Mouse (Mus musculus) limb, embryonic 11.5 days (tissue): ENCODE results near the gene Hnrnpdl. TPM values are rescaled to one million over a fixed set of nuclear protein-coding genes. Genes with fewer than 3 reads are reported as not detected.

Experiments used
- ATAC-seq: fragments of 200-750 bp; cut with Nextera tagmentation; 2 replicates; pipeline ENCODE4 v1.8.0; 2017; ENCODE audit warnings: low read depth; ENCODE audit not compliant: insufficient number of reproducible peaks, low FRiP score, low TSS enrichment
- DNase-seq: peaks from one replicate; pipeline ENCODE4 v3.0.0-alpha.2; 2015; ENCODE audit warnings: low spot score
- H3K27ac ChIP-seq: fragments of 300-500 bp; sonication (generic); replicated peaks from 2 replicates; pipeline ENCODE4 v1.5.1; 2014; ENCODE audit warnings: low read depth, mild to moderate bottlenecking, low read length
- H3K27me3 ChIP-seq: fragments of 300-500 bp; sonication (generic); 2 replicates; pipeline ENCODE4 v1.6.1; 2014; ENCODE audit warnings: mild to moderate bottlenecking, low read length, mixed read lengths; ENCODE audit not compliant: control insufficient read depth, insufficient read depth
- H3K36me3 ChIP-seq: fragments of 300-500 bp; sonication (generic); 2 replicates; pipeline ENCODE4 v1.6.1; 2014; ENCODE audit warnings: mild to moderate bottlenecking, low read length, moderate library complexity, mixed read lengths; ENCODE audit not compliant: control insufficient read depth, insufficient read depth
- H3K4me1 ChIP-seq: fragments of 300-500 bp; sonication (generic); 2 replicates; pipeline ENCODE4 v1.6.1; 2014; ENCODE audit warnings: low read length, mixed read lengths; ENCODE audit not compliant: control insufficient read depth, insufficient read depth
- H3K4me2 ChIP-seq: fragments of 300-500 bp; sonication (generic); 2 replicates; pipeline ENCODE4 v1.6.1; 2014; ENCODE audit warnings: low read depth, mild to moderate bottlenecking, moderate library complexity; ENCODE audit not compliant: severe bottlenecking
- H3K4me3 ChIP-seq: fragments of 300-500 bp; sonication (generic); 2 replicates; pipeline ENCODE4 v1.5.1; 2014; ENCODE audit warnings: low read depth, low read length
- H3K9ac ChIP-seq: fragments of 300-500 bp; sonication (generic); 2 replicates; pipeline ENCODE4 v1.6.1; 2014; ENCODE audit warnings: mild to moderate bottlenecking, low read length
- H3K9me3 ChIP-seq: fragments of 300-500 bp; sonication (generic); 2 replicates; pipeline ENCODE4 v1.6.1; 2016; ENCODE audit warnings: low read length; ENCODE audit not compliant: control insufficient read depth
- WGBS: fragments of 180-500 bp; shearing (Covaris S2); extraction: QIAGEN DNeasy Blood & Tissue Kit; methylation state at CpG from one replicate; pipeline ENCODE4 v1.1.7; 2014; 5-methylcytosine and 5-hydroxymethylcytosine counted together
- polyA plus RNA-seq: library from polyadenylated mRNA; unstranded; fragments of >200 nt; fragmentation: Nextera tagmentation; extraction: Ambion mirVana; gene quantifications from 2 replicates; pipeline ENCODE4 v1.2.1, GENCODE M21; 2014

Hnrnpdl gene
- polyA plus RNA-seq, 1 experiment from 2014 or later: 254 TPM

GRCm38 (mm10) chr5:100071541-100071940, 32.1 kb upstream of the Hnrnpdl start:
- Histone ChIP-seq H3K4me1 (no peaks in the 10 kb centered on the region), H3K9ac (no peak overlapping the region), H3K27ac (no peak overlapping the region), H3K27me3 (no peaks in the 10 kb centered on the region), H3K9me3 (no peaks in the 10 kb centered on the region), H3K4me2 (no peak overlapping the region), H3K4me3 (no peak overlapping the region), H3K36me3 (peaks cover 3% of the 10 kb centered on the region; the same call in 1 of the 2 replicates)
- no peak for ATAC-seq
- DNase-seq: no peak
- 91% methylated on average over 5 of the region's 5 CpGs for WGBS

DNA sequence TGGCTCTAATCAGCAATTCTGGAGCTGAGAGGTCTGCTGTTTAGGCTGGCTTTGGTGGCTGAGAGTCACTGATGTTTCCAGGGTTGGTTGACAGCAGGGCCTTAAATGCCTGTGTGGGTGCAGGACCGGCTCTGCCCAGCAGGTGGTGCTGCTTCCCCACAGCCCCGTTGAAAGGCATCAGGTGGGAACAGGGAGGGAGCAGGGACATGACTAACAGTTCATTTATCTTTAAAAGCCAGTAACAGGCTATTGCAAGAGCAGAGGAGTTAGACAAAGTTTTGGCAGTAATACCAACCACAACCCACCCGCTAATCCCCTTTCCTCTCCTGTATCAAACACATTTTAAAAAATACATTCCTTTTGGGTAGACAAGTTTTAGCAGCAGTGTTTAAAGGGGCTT, 30.8 kb upstream of the Hnrnpdl start:
- ATAC-seq (peak; percentile 65; the same call in 1 of the 2 replicates), DNase-seq (peak; percentile 92)
- H3K4me2 ChIP-seq: no peak overlapping the region
- H3K27ac ChIP-seq: no peak overlapping the region
- H3K36me3 ChIP-seq: peaks cover 3% of the 10 kb centered on the region; the same call in 1 of the 2 replicates
- WGBS: 31% methylated on average over 3 of the region's 3 CpGs
- no peaks in the 10 kb centered on the region for H3K27me3 ChIP-seq
- H3K4me1 ChIP-seq: no peaks in the 10 kb centered on the region
- H3K9me3 ChIP-seq: no peaks in the 10 kb centered on the region
- no peak overlapping the region for H3K4me3 ChIP-seq
- no peak overlapping the region for H3K9ac ChIP-seq

GRCm38 (mm10) chr5:100069526-100069925, 30.1 kb upstream of the Hnrnpdl start:
- WGBS: 93% methylated on average over 2 of the region's 2 CpGs
- Histone ChIP-seq H3K27me3 (no peaks in the 10 kb centered on the region), H3K9ac (no peak overlapping the region), H3K4me3 (no peak overlapping the region), H3K9me3 (no peaks in the 10 kb centered on the region), H3K36me3 (peaks cover 3% of the 10 kb centered on the region; the same call in 1 of the 2 replicates), H3K27ac (no peak overlapping the region), H3K4me2 (no peak overlapping the region), H3K4me1 (no peaks in the 10 kb centered on the region)
- no peak for DNase-seq
- no peak for ATAC-seq

GRCm38 (mm10) chr5:100067579-100067978, 28.1 kb upstream of the Hnrnpdl start:
- Histone ChIP-seq H3K27ac (no peak overlapping the region), H3K4me1 (no peaks in the 10 kb centered on the region), H3K27me3 (no peaks in the 10 kb centered on the region), H3K9ac (no peak overlapping the region), H3K4me2 (no peak overlapping the region), H3K36me3 (peaks cover 8% of the 10 kb centered on the region), H3K4me3 (no peak overlapping the region), H3K9me3 (no peaks in the 10 kb centered on the region)
- DNase-seq: no peak
- 93% methylated on average over 16 of the region's 16 CpGs for WGBS
- no peak for ATAC-seq

GRCm38 (mm10) chr5:100060876-100061275, 21.4 kb upstream of the Hnrnpdl start:
- no peak overlapping the region for H3K4me3 ChIP-seq
- 0 out of 2 replicates have a peak, but pooled peaks cover 5% of the 10 kb centered on the region for H3K4me1 ChIP-seq
- WGBS: 95% methylated on average over 14 of the region's 14 CpGs
- no peak overlapping the region for H3K4me2 ChIP-seq
- H3K9ac ChIP-seq: no peak overlapping the region
- DNase-seq: no peak
- no peaks in the 10 kb centered on the region for H3K27me3 ChIP-seq
- H3K9me3 ChIP-seq: no peaks in the 10 kb centered on the region
- H3K36me3 ChIP-seq: peaks cover 14% of the 10 kb centered on the region
- ATAC-seq: no peak
- no peak overlapping the region for H3K27ac ChIP-seq

DNA sequence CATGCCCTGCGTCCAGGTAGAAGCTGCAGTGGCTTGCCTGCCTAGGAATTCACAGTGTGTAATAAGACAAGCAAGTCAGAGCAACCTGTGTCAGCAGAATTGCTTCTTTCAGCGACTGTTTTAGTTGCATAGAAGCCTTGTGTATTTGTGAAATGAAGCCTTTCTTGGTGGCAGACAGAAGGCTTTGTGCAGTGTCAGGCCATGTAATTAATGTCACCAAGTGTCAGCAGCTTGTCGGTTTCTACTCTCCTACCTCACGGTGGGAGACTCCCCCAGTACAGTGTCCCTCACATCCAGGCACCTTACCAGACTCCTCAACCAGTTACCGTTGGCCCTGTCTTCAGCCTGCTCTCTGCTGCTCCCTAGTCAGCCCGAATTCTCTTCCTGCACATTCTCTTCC, 19.9 kb upstream of the Hnrnpdl start:
- Histone ChIP-seq H3K9ac (no peak overlapping the region), H3K4me2 (no peak overlapping the region), H3K27ac (peak overlapping the region; percentile 45; the same call in 1 of the 2 replicates), H3K9me3 (no peaks in the 10 kb centered on the region), H3K36me3 (peaks cover 14% of the 10 kb centered on the region), H3K4me1 (peaks cover 12% of the 10 kb centered on the region), H3K27me3 (no peaks in the 10 kb centered on the region), H3K4me3 (no peak overlapping the region)
- DNase-seq: no peak
- no peak for ATAC-seq
- WGBS: 76% methylated on average over 6 of the region's 6 CpGs

GRCm38 (mm10) chr5:100058729-100059128, 19.3 kb upstream of the Hnrnpdl start:
- Histone ChIP-seq H3K4me1 (peaks cover 12% of the 10 kb centered on the region), H3K36me3 (peaks cover 11% of the 10 kb centered on the region), H3K9me3 (no peaks in the 10 kb centered on the region), H3K4me3 (no peak overlapping the region), H3K27me3 (no peaks in the 10 kb centered on the region), H3K9ac (no peak overlapping the region), H3K27ac (peak overlapping the region; percentile 45; the same call in 1 of the 2 replicates), H3K4me2 (no peak overlapping the region)
- ATAC-seq (no peak), DNase-seq (peak; percentile 40)
- WGBS: 51% methylated on average over 6 of the region's 6 CpGs

- Histone ChIP-seq H3K27me3 (no peaks in the 10 kb centered on the region), H3K9me3 (no peaks in the 10 kb centered on the region), H3K9ac (no peak overlapping the region), H3K27ac (no peak overlapping the region), H3K4me1 (peaks cover 12% of the 10 kb centered on the region), H3K4me3 (no peak overlapping the region), H3K4me2 (no peak overlapping the region), H3K36me3 (peaks cover 8% of the 10 kb centered on the region; the same call in 1 of the 2 replicates)
- 85% methylated on average over 14 of the region's 15 CpGs for WGBS
- DNase-seq (no peak), ATAC-seq (no peak)
Observed at GRCm38 (mm10) chr5:100057461-100058209, 18.2 kb upstream of the Hnrnpdl start.
